Mouse (Mus musculus) lung, postnatal 36 days (tissue): Measurements from ENCODE around the gene Dna2.
"Not testable (repeated sequence)": the region's sequence is repeated elsewhere in the genome, so short reads cannot be mapped to it uniquely, and the experiment has no call there.

Experiments used
- DNase-seq: peaks from one replicate; pipeline ENCODE4 v3.0.0; 2022; ENCODE audit warnings: mixed read lengths

The Dna2 gene

DNA sequence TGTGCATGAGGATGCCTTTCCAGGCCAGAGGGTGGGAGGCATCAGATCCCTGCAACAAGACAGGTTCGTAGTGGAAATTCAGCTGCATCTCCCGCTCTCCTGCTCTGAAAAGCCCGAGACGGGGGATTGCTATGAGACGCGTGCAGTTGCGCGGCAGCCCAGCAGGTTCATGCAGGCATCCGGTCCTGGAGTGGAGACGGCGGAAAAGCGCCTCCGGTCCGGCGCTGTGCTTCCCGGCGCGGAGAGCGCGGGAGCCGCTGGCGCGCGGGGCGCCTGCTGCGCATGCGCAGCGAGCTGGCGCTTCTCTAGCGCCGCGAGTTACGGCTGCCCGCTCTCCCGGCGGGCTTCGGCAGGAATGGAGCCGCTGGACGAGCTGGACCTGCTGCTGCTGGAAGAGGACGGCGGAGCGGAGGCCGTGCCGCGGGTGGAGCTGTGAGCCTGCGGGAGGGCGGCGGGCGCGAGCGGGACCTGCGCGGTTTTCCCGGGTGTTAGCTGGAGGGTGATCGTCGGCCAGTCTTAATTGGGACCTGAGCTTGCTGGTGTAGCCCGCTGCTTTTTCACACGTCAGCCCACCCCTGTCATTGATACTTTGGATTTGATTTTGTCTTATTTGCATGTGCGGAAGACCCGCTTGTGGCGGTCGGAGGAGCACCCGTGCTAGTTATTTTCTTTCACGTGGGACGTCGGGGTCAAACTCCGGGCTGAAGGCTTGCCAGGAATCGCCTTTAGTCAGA lies at the start of gene Dna2:
TSS of gene Dna2 (plus strand) at position 289 of the 734 bp plus-strand sequence.
- DNase-seq = peak; percentile 72

DNA sequence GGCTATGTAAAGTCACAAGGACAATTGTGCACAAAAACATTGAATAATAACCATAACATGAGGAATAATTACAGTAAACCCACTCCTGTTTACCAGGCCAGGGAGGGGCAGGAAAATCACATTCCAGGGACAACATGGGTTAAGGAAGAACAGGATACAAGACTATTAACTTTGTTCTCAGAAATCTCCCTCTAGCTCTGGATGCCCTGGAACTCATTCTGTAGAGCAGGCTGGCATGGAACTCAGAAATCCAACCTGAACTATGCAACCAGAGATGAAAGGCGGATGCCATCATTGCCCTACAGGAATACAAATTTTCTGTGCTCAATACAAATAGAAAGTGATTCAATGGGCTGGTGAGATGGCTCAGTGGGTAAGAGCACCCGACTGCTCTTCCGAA lies 49.4 kb upstream of the Dna2 start:
- DNase-seq = no peak

DNA sequence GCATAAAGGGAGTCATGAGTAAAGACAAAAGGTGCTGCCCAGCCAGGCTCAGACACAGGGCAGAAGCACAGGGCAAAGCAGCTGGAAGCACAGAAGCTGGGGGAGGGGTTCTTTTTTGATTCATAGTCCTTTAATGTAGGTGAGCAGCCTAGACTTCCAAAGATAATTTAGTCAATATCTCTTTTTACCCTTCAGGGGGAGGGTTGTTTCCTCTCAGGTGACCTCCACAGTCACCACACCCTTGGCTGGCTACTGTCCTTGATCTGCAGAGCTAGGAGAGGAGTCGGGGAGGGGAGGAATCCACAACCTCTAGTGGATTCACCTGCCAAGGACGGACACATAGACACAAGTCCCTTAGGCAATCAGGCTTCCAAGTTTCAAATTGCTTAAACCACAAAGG lies 48.8 kb upstream of the Dna2 start:
- DNase-seq = no peak

DNA sequence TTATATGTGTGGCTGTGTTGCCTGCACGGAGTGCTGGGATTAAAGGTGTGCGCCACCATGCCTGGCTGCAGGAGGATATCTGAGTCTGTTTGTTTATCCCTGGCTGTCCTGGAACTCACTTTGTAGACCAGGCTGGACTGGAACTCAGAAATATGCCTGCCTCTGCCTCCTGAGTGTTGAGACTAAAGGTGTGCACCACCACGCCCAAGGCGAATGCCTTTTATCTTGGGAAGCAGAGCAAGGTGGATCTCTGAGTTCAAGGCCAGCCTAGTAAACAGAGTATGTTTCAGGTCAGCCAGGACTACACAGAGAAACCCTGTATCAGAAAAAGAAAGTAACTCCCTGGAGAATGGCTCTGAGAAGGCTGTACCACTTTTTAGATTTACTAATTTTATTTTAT lies 46.7 kb upstream of the Dna2 start:
- no peak for DNase-seq

DNA sequence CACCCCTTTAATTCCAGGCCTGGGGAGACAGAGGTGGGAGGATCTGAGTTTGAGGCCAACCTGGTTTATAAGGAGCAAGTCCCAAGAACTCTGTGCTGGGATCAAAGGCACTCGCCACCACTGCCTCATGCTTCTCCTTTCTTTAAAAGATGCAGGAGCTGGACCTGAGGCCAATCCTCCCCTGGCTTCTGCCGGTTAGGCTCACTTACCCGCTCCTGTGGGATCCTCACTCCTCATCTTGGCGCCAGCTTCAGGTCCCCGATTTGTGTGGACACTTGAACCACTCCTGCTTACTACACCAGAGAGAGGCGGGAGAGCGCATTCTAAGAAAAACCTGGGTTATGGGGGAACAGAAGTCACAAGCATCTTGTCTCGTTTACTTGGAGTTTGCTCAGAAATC lies 45.0 kb upstream of the Dna2 start:
- no peak for DNase-seq

DNA sequence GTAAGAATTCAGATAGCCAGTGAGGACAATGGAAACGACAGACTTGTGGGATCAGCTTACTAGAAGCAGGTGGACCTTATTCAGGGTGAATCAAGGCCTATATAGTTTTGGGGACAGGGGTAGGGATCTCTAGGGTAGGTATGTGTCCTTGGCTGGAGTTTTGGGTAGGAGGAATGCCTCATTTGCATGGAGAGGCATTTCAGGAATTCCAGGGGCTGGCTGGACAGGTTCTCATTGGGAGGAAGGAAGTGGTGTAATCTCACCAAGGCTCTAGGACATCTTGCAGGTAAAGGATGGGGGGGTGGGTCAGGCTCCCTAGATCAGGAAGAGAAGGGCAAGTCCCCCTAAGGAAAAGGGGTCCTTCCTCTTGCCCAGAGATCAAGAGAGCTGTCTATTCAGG lies 44.0 kb upstream of the Dna2 start:
- DNase-seq = no peak

DNA sequence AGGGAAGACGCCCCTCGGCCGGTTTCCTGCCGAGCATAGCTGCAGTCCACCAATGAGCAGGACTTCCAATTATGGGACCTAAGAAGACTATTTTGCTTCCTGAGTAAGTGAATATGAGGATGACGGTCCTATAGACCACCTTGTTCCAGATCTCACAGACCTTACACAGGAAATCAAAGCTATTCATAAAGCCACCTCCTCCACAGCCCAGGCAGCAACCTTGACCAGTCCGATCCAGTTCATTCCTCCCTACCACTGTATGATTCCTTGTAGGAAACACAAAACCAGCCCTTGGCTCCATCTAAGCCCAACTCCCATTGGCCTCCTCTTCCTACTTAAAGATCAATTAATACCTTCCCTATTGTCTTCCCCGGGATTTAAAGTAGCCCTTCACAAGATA lies 40.5 kb upstream of the Dna2 start:
- no peak for DNase-seq

DNA sequence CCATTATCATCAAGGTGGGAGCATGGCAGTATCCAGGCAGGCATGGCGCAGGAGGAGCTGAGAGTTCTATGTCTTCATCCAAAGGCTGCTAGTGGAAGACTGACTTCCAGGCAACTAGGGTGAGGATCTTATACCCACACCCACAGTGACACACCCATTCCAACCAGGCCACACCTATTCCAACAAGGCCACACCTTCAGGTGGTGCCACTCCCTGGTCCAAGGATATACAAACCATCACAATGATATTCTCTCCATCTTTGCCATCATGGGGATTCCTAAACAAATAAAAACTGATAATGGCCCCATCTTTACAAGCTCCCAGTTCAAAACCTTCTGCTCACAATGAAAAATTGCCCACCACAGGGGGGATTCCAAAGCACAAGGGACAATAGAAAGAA lies 37.9 kb upstream of the Dna2 start, which contains the start of gene Tet1:
TSS of gene Tet1 (minus strand) at position 101 of the 400 bp plus-strand sequence.
- DNase-seq = not testable (repeated sequence)

DNA sequence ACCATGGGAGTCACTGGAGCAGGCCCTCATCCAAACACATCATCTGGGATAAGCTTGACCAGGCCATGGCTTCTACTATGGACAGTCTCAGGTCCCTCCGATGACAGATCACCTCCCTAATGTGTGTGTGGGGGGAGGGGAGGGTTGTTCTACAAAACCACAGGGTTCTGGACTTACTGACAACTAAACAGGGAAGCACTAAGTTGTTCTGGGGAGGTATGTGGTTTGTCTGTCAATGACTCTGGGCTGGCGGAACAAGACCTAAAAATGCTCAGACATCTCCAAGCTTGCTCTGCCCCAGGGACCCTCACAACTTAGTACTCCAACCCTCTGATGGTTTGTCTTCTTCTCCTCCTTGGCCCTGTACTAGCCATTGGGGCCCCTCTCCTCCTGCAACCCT lies 35.7 kb upstream of the Dna2 start:
- no peak for DNase-seq

DNA sequence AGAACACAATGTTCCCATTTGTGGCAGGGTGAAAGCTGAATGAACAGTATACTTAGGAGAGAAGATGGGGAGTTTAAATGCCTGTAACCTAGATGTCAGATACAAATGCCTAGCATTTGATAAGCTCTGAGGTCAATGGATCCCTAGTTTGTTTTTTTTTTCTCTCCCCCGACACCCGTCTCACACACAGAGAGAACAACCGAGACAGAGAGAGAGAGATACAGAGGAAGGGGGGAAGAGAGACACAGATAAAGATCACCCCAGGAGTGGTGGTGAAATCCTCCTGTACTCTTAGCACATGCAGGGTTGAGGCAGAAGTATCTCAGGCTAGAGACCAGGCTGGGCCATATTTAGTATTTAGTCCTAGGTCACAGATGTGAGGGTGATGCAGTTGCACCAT lies 27.8 kb upstream of the Dna2 start:
- no peak for DNase-seq

DNA sequence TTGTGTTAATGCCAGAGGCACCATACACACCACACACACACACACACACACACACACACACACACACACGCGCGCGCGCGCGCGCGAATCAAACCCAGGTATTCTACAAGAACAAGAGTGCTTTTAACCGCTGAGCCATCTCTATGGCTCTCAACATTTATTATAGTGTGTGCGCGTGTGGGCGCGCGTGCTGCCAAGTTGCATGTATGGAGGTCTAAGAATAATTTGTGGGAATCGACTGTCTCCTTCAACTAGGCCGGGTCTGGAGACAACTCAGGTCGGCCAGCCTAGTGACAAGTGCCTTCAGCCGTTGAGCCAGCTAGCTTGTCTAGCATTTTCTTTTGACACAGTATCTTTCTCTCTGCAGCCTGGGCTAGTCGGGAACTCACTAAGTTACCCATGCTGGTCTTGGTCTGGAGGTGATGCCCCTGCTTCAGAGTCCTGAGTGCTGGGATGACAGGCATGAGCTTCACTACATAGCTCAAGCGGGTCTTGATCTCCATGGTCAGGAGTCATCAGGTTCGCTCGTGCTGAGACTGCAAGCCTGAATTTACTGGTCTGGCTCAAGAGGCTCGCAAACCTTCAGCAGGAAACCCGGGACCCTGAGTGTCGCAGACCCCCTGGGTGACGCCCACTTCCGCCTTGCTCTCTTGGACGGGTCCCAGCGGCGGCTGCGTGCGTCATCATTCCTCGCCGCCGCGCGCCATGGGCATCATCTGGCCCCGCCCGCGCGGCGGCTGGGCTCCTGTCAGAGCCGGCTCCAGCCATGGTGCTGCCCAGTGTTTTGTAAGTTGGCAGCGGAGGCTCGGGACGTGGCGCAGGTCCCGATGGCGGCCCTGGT lies 26.7 kb upstream of the Dna2 start, which contains the start of gene Slc25a16:
TSS of gene Slc25a16 (plus strand) at position 709 of the 841 bp plus-strand sequence.
- peak; percentile 93 for DNase-seq

DNA sequence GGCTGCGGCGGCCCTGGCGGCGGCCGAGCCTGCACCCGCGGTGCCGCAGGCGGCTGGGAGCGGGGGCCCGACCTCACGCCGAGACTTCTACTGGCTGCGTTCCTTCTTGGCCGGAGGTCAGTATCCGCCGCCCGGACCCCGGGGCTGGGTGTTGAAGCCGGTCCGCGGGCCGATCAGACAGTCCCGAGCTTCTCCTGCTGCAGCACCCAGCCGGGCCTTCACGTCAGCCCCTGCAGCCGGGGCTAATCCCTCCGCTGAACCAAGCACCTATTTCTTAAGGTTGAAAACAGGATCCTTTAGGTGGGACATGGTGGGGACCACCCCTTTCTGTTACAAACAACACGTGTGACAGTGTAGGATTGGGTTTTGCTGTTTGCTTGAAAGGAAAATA lies 26.1 kb upstream of the Dna2 start:
- DNase-seq = no peak

DNA sequence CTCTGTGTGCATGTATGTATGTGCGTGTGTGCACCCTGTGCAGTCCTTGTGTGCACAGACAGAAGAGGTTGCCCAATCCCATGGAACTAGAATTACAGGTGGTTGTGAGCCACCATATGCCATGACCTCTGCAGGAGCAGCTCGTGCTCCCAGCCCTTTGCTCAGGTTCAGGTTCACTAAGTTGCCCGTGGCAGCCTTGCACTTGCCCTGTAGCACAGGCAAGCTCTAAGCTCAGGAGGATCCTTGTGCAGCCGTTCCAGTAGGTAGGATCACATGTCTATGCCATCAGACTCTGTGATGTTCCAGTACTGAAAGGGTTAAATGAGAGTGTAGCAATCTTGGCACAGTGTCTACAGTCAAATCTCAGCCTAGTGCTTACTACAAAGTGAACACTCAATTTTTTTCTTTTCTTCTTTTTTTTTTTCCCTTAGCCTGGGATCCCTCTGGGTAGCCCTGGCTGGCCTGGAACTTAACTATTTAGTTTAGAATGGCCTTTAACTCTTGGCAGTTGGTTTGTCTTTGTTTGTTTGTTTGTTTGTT lies 22.7 kb upstream of the Dna2 start:
- no peak for DNase-seq

DNA sequence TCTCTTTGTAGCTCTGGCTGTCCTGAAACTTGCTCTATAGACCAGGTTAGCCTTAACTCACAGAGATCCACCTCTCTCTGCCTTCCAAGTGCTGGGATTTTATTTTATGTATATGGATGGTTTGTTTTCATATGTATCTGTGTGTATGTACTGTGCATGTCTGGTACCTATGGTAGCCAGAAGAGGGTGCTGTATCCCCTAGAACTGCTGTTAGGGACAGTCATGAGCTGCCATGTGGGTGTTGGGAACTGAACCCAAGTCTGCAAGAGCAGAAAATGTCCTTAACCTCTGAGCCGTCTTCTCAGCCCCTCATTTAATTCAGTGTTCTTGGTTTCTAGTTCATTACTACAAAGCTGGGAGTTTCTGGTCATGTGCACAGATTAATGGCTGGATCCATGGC lies 14.4 kb upstream of the Dna2 start:
- DNase-seq = no peak

DNA sequence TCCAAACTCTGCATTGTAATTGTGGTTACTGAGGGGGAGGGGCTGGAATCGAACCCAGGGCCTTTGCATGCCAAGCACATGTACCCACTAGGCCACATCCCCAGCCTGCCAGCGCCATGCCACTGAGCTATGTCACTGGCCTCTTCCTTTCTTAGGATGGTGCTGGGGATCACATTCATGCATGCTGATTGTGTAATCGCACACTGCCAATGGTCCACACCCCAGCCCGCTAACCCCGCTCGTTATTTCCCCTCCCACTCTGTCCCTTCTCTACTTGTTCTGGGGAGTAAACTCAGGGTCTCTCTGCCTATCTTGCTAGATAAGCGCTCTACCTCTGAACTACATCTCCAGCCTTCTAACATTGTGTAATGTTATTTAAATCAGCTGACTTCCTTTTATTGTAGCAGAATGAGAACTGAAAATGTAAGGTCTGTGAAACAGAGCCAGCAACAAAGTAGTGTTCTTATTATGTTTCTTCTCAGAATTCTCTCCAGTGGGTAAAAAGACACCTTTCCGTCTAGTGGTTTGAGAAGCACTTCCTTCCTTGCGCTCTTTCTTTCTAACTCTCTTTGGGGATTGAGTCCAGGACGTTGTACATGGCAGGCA lies 1.7 kb upstream of the Dna2 start:
- DNase-seq = peak; percentile 8

DNA sequence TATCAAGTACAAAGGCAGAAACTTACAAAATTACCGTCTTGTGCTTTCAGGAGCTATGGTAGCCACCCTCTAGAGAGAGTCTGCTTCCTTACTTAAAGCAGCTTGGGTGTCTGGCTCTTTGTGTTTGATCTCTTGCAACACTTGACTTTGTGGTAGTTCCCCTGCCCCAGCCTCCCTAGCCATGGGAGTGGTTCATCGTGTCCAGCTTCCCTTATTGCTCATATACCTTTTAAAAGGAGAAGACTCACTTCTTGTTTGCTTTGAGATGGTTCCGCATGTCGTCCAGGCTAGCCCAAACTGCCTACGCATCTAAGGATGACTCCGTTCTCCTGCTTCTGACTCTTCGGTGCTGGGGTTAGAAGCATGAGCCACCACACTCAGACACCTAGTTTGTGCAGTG lies 1.7 kb downstream of the Dna2 start:
- DNase-seq = peak; percentile 53

DNA sequence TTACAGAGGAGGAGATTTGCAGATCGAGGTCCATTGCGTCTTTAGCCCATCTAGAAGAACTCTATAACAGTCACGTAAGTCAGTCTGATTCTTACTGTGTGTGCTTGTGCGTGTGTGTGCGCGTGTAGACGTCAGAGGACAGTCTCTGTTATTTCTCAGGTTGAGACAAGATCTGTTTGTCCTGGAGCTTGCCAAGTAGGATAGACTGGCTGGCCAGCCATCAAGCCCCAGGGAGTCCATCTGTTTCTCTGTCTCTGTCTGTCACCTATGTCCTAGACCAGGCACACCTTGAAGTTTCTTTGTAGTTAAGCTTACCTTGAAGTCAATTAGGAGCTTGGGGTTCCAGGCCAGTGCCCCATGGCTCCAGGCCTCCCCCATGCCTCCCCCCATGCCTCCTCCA lies 17.1 kb downstream of the Dna2 start:
- DNase-seq = no peak

DNA sequence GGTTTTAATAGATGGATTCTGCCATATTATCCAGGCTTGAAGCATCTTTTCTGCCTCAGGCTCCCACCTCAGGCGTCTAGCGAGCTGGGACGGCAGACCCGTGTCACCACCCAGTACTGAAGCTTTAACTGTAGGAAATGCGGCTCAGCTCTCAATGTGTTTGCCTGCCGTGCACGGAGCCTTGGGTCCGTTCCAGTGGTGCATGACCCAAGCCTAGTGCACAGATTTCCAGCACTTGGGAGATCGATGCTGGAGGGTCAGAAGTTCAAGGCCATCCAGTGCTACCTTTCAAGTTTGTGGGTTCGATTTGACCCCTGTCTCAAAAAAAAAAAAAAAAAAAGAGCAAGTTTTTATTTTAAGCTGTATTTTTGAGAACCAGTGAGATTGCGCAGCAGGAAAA lies 19.0 kb downstream of the Dna2 start:
- DNase-seq = no peak

DNA sequence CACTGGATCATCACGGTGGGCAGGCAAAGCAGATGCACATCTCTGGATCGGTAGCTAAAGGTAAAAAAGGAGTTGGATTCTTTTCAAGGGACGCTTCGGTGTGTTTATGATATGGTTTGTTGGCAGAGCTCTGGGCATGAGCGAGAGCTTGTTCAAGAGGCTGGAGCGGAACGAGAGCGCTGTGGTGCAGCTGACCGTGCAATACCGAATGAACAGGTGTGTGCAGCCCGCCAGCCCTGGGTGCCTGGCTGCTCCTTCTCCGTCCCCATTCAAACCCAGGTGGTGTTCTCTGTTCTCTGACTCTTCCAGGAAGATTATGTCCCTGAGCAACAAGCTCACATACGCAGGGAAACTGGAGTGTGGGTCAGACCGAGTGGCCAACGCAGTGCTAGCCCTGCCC lies 19.5 kb downstream of the Dna2 start:
- DNase-seq = no peak

DNA sequence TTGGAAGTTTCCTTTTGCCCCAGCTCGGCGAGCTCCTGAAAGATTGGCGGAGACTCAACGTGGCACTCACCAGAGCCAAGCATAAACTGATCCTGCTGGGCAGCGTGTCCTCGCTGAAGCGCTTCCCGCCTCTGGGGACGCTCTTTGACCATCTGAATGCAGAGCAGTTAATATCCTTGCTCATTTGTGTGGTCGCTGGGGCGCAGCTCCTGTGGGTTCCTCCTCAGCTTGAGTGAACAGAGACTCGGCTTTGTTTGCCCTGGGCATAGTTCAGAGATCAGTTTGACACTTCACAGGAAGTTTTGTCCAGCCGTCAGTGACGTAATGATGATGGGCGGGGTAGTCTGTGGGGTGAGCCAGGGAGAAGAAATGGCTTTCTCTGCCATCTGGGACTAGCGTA lies 25.0 kb downstream of the Dna2 start:
- no peak for DNase-seq

DNA sequence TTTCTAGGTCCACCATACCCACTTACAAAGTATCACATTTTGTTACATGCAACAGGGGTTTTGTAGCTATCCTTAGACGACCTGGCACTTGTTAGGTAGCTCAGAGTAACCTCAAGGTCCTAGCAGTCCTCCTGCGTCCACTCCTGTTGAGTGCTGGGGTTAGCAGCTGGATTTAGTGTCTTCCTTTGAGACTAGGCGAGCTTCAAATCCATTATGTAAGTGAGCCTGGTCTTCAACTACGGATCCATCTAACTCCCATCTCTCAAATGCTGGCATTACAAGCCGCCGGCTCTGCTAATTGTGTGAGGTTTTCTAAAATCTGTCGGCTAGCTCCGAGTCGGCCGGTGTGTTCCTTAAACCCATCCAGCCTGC lies 32.8 kb downstream of the Dna2 start:
- no peak for DNase-seq

DNA sequence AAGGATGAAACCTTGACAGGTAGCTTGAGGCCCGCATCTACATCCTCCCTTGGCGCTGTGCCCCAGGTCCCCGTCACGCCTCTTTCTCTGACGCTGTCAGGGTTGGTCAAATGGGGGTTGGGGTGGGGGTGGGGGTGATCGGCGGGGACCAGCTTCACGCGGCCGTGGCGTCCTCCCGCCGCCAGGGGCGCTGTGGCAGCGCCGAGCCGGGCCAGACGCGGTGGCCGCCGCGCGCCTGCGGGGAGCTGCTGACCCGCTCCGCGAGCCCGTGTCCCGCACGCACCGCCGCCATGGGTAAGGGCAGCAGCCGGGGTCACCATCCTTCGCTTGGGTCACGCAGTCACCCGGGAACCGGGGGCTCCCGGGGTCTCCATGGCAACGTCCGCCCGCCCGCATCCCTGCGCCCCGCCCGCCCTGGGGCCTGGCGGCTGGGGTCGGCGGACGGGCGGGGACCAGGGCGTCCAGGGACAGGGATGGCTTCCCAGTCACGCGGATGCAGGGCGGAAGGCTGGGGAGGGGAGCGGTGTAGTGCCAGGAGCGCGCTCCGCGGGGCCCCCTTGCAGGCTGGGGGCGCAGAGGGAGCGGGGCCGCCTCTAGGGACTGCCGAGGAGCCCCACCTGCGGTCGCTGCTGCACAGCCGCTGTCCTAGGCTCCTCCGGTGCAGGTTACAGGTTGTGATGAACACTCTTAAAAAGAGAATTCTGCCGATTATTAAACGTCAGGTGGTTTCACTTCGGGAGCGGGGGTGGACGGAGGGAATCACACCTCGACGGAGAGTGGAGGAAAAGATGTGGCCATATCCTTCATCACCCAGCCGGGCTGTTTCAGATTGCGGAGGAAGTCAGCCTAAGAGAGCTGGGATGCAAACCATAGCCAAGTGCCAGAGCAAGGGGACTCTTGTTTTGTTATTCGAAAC lies 33.5 kb downstream of the Dna2 start, which contains the start of gene Rufy2:
TSS of gene Rufy2 (plus strand) at position 185 of the 916 bp plus-strand sequence.
- peak; percentile 88 for DNase-seq
